In genomic region chr13:31630051-31630450, GRCm38 (mm10) we compare ENCODE assay signal across 8 mouse cellular contexts. TPM values are rescaled to one million over a fixed set of nuclear protein-coding genes. Genes with fewer than 3 reads are reported as not detected.
DNase-seq lines count a peak whose midpoint lies in the region; ATAC-seq and TF ChIP-seq lines count a peak whose summit lies in the region.

No protein-coding gene starts in this region.

- no peak for ATAC-seq in kidney, embryonic 15.5 days (replicated peaks; ENCODE audit: low FRiP score)
- no peak for ATAC-seq in embryonic facial prominence, embryonic 11.5 days (replicated peaks; ENCODE audit: insufficient number of reproducible peaks, low FRiP score, low TSS enrichment, low read depth)
- no peak for ATAC-seq in hindbrain, postnatal 0 days
- no peak for ATAC-seq in midbrain, embryonic 16.5 days

- no peak overlapping the region for H3K27ac ChIP-seq in kidney, embryonic 15.5 days
- H3K27ac ChIP-seq in embryonic facial prominence, embryonic 11.5 days (replicated peaks; ENCODE audit: low read depth, low read length), result no peak overlapping the region
- no peak overlapping the region for H3K27ac ChIP-seq in hindbrain, postnatal 0 days
- H3K27ac ChIP-seq in midbrain, embryonic 16.5 days (ENCODE audit: low read length), result no peak overlapping the region

- peaks cover 97% of the 10 kb centered on the region for H3K27me3 ChIP-seq in kidney, embryonic 15.5 days
- H3K27me3 ChIP-seq in embryonic facial prominence, embryonic 11.5 days (ENCODE audit: control insufficient read depth, insufficient read depth, low read length), result peaks cover 54% of the 10 kb centered on the region
- peaks cover 71% of the 10 kb centered on the region for H3K27me3 ChIP-seq in hindbrain, postnatal 0 days (ENCODE audit: insufficient read depth, low read length)
- peaks cover 58% of the 10 kb centered on the region for H3K27me3 ChIP-seq in midbrain, embryonic 16.5 days (ENCODE audit: control insufficient read depth, insufficient read depth, low read depth, low read length)

- H3K9me3 ChIP-seq in kidney, embryonic 15.5 days (replicated peaks), result no peaks in the 10 kb centered on the region
- no peaks in the 10 kb centered on the region for H3K9me3 ChIP-seq in embryonic facial prominence, embryonic 11.5 days (replicated peaks; ENCODE audit: control insufficient read depth, low read length)
- H3K9me3 ChIP-seq in hindbrain, postnatal 0 days (ENCODE audit: low read length), result no peaks in the 10 kb centered on the region
- H3K9me3 ChIP-seq in midbrain, embryonic 16.5 days (replicated peaks; ENCODE audit: control insufficient read depth, low read length, poor library complexity, severe bottlenecking), result no peaks in the 10 kb centered on the region

- H3K4me2 ChIP-seq in kidney, embryonic 15.5 days, result peak overlapping the region; percentile 61; the same call in 1 of the 2 replicates
- peak overlapping the region; percentile 56 for H3K4me2 ChIP-seq in embryonic facial prominence, embryonic 11.5 days (ENCODE audit: low read depth, low read length)
- peak overlapping the region; percentile 59 for H3K4me2 ChIP-seq in hindbrain, postnatal 0 days (ENCODE audit: low read depth, low read length)
- H3K4me2 ChIP-seq in midbrain, embryonic 16.5 days (ENCODE audit: low read length), result no peak overlapping the region

- no peak for TF ChIP-seq CTCF in hindbrain, postnatal 0 days (IDR thresholded peaks at IDR 0.05; ENCODE audit: low read depth)

- no peaks in the 10 kb centered on the region for H3K36me3 ChIP-seq in kidney, embryonic 15.5 days
- no peaks in the 10 kb centered on the region for H3K36me3 ChIP-seq in embryonic facial prominence, embryonic 11.5 days (replicated peaks; ENCODE audit: control insufficient read depth, insufficient read depth, low read depth, low read length)
- H3K36me3 ChIP-seq in hindbrain, postnatal 0 days (ENCODE audit: insufficient read depth, low read length), result no peaks in the 10 kb centered on the region
- no peaks in the 10 kb centered on the region for H3K36me3 ChIP-seq in midbrain, embryonic 16.5 days (ENCODE audit: control insufficient read depth, insufficient read depth, low read length)

- no peak for DNase-seq in kidney, adult 18-20 months
- DNase-seq in embryonic facial prominence, embryonic 11.5 days (ENCODE audit: low spot score), result no peak
- DNase-seq in hindbrain, postnatal 0 days (ENCODE audit: low spot score), result no peak
- DNase-seq in right cerebral cortex, postnatal 36 days (ENCODE audit: low spot score in 2 of 2), result no peak
- no peak for DNase-seq in thymus, adult 18-20 months
- no peak for DNase-seq in layer of hippocampus, adult 8-10 months (ENCODE audit: low spot score in 2 of 2)

- H3K4me3 ChIP-seq in kidney, embryonic 15.5 days (replicated peaks), result peak overlapping the region; percentile 39
- H3K4me3 ChIP-seq in embryonic facial prominence, embryonic 11.5 days (ENCODE audit: low read depth, low read length), result peak overlapping the region; percentile 60
- H3K4me3 ChIP-seq in hindbrain, postnatal 0 days (ENCODE audit: low read length), result peak overlapping the region; percentile 43
- peak overlapping the region; percentile 36; the same call in 1 of the 2 replicates for H3K4me3 ChIP-seq in midbrain, embryonic 16.5 days (ENCODE audit: low read depth, low read length)

- no peak overlapping the region for H3K9ac ChIP-seq in kidney, embryonic 15.5 days
- H3K9ac ChIP-seq in embryonic facial prominence, embryonic 11.5 days (replicated peaks; ENCODE audit: low read length), result peak overlapping the region; percentile 66
- no peak overlapping the region for H3K9ac ChIP-seq in hindbrain, postnatal 0 days (replicated peaks; ENCODE audit: low read length)
- H3K9ac ChIP-seq in midbrain, embryonic 16.5 days (ENCODE audit: low read depth, low read length), result no peak overlapping the region

- 12% methylated on average over 12 of the region's 12 CpGs for WGBS in kidney, embryonic 15.5 days
- WGBS in embryonic facial prominence, embryonic 11.5 days, result 3% methylated on average over 12 of the region's 12 CpGs
- WGBS in hindbrain, postnatal 0 days, result 8% methylated on average over 12 of the region's 12 CpGs
- WGBS in midbrain, embryonic 16.5 days, result 3% methylated on average over 12 of the region's 12 CpGs

- H3K4me1 ChIP-seq in kidney, embryonic 15.5 days, result peaks cover 33% of the 10 kb centered on the region
- H3K4me1 ChIP-seq in embryonic facial prominence, embryonic 11.5 days (ENCODE audit: control insufficient read depth, insufficient read depth, low read length), result peaks cover 3% of the 10 kb centered on the region; the same call in 1 of the 2 replicates
- H3K4me1 ChIP-seq in hindbrain, postnatal 0 days (ENCODE audit: insufficient read depth, low read length), result 0 out of 2 replicates have a peak, but pooled peaks cover 9% of the 10 kb centered on the region
- H3K4me1 ChIP-seq in midbrain, embryonic 16.5 days (ENCODE audit: control insufficient read depth, insufficient read depth, low read length), result peaks cover 28% of the 10 kb centered on the region

RNA-seq across cellular contexts. Expression of gene Foxf2, which starts 4.4 kb away (rescaled TPM):
- 0.24 and 0.27 TPM in 2 replicates for polyA plus RNA-seq in kidney, embryonic 15.5 days (2015; fragmentation: Nextera tagmentation; extraction: Ambion mirVana)
- 12.3 and 14.7 TPM in 2 replicates for polyA plus RNA-seq in embryonic facial prominence, embryonic 11.5 days (2014; fragmentation: Nextera tagmentation; extraction: Ambion mirVana)
- total RNA-seq in hindbrain, postnatal 0 days (2014; rRNA removed), result 6.0 and 12.8 TPM in 2 replicates
- polyA plus RNA-seq in hindbrain, postnatal 0 days (2015; fragmentation: Nextera tagmentation; extraction: Ambion mirVana), result 4.4 and 5.5 TPM in 2 replicates
- polyA plus RNA-seq in midbrain, embryonic 16.5 days (2015; fragmentation: Nextera tagmentation; extraction: Ambion mirVana), result 4.1 and 4.6 TPM in 2 replicates
- 1 to 10 TPM; 3.6 to 4.8 (median 4.7) TPM for total RNA-seq in layer of hippocampus, adult 8-10 months (2022)
